ENCODE assay signal across 9 mouse cellular contexts in the genomic region with DNA sequence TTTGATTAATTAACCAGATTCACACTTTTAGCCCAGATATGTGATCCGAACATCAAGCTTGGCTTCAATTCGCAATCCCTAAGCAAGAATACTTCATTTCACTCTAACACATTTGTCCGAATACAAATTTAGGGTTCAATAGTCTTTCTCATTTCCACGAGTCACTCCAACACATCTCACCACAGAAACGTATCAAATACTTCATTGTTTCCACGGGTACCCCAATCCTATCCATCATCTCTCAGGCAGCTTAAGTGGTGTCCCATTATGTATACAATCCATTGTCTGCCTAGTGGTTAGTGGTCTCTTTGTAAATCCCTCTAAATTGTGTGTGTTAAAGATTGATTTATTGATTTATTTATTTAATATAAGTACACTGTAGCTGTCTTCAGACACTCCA. TPM values are rescaled to one million over a fixed set of nuclear protein-coding genes. Genes with fewer than 3 reads are reported as not detected.
DNase-seq lines count a peak whose midpoint lies in the region; ATAC-seq and TF ChIP-seq lines count a peak whose summit lies in the region.
"Had no signal": no experiment of that assay in that cellular context is flagged by ENCODE, and none has a peak within 500 bp of the region (broad histone marks: within the 10 kb centered on the region; RNA-seq: fewer than 3 reads in every experiment).

No protein-coding gene starts in this region.

- TF ChIP-seq EP300 in stomach, postnatal 0 days (optimal IDR thresholded peaks at IDR 0.05) = no peak

- TF ChIP-seq CTCF in cerebellum, adult 2 months (IDR thresholded peaks at IDR 0.05; ENCODE audit: borderline replicate concordance, insufficient read depth, low read depth, low read length) = no peak
- TF ChIP-seq CTCF in stomach, postnatal 0 days (IDR thresholded peaks at IDR 0.05; ENCODE audit: low read depth) = no peak

- H3K36me3 ChIP-seq in midbrain, embryonic 10.5 days = peaks cover 54% of the 10 kb centered on the region
- peaks cover 17% of the 10 kb centered on the region for H3K36me3 ChIP-seq in midbrain, embryonic 11.5 days (ENCODE audit: control insufficient read depth, insufficient read depth, low read length)
- peaks cover 43% of the 10 kb centered on the region for H3K36me3 ChIP-seq in limb, embryonic 13.5 days
- peaks cover 8% of the 10 kb centered on the region for H3K36me3 ChIP-seq in stomach, postnatal 0 days (ENCODE audit: control insufficient read depth, insufficient read depth, low read length)

- intact Hi-C loops in gastrocnemius, postnatal 36 days (cut with DNase I) = loop anchor here (10.0 kb wide), 1 partner anchor 170 kb away; a partner anchor contains a TSS

- no peak overlapping the region; the same call in 1 of the 2 replicates for H3K4me2 ChIP-seq in midbrain, embryonic 11.5 days
- H3K4me2 ChIP-seq in limb, embryonic 13.5 days (replicated peaks) = peak overlapping the region; percentile 73
- H3K4me2 ChIP-seq in stomach, postnatal 0 days (replicated peaks; ENCODE audit: low read depth) = no peak overlapping the region; the same call in 1 of the 2 replicates

- peak; percentile 8 for DNase-seq in cerebellum, adult 9-11 months
- no peak for DNase-seq in cerebellum, adult 2 months
- no peak for DNase-seq in midbrain, embryonic 10.5 days (ENCODE audit: low spot score)
- no peak for DNase-seq in midbrain, embryonic 11.5 days (ENCODE audit: low spot score, missing footprints)
- no peak for DNase-seq in stomach, postnatal 0 days (ENCODE audit: low spot score)
- no peak for DNase-seq in thymus, adult 18-20 months
- no peak for DNase-seq in gastrocnemius, postnatal 36 days
- DNase-seq: adrenal gland, postnatal 25 days had no signal

- no peaks in the 10 kb centered on the region for H3K27me3 ChIP-seq in cerebellum, adult 2 months (ENCODE audit: control insufficient read depth, insufficient read depth, low read length)
- H3K27me3 ChIP-seq in midbrain, embryonic 10.5 days (ENCODE audit: low read depth, poor library complexity, severe bottlenecking) = no peaks in the 10 kb centered on the region
- H3K27me3 ChIP-seq in midbrain, embryonic 11.5 days (ENCODE audit: control insufficient read depth, insufficient read depth, low read length) = no peaks in the 10 kb centered on the region
- H3K27me3 ChIP-seq in limb, embryonic 13.5 days = no peaks in the 10 kb centered on the region
- H3K27me3 ChIP-seq in stomach, postnatal 0 days (ENCODE audit: control insufficient read depth, insufficient read depth, low read length) = no peaks in the 10 kb centered on the region

- no peak overlapping the region for H3K27ac ChIP-seq in cerebellum, adult 2 months (ENCODE audit: insufficient read depth, low read length)
- H3K27ac ChIP-seq in midbrain, embryonic 10.5 days (replicated peaks) = no peak overlapping the region
- H3K27ac ChIP-seq in midbrain, embryonic 11.5 days (ENCODE audit: low read depth, low read length) = no peak overlapping the region
- H3K27ac ChIP-seq in limb, embryonic 13.5 days = no peak overlapping the region
- no peak overlapping the region for H3K27ac ChIP-seq in stomach, postnatal 0 days (replicated peaks)

- no peaks in the 10 kb centered on the region for H3K4me1 ChIP-seq in cerebellum, adult 2 months (ENCODE audit: control insufficient read depth, insufficient read depth, low read length)
- peaks cover 20% of the 10 kb centered on the region for H3K4me1 ChIP-seq in midbrain, embryonic 10.5 days
- H3K4me1 ChIP-seq in midbrain, embryonic 11.5 days (ENCODE audit: control insufficient read depth, insufficient read depth, low read length) = peaks cover 6% of the 10 kb centered on the region; the same call in 1 of the 2 replicates
- H3K4me1 ChIP-seq in limb, embryonic 13.5 days = peaks cover 17% of the 10 kb centered on the region
- no peaks in the 10 kb centered on the region for H3K4me1 ChIP-seq in stomach, postnatal 0 days (replicated peaks; ENCODE audit: control insufficient read depth, insufficient read depth)

- H3K4me3 ChIP-seq in cerebellum, adult 2 months (replicated peaks; ENCODE audit: insufficient read depth, low read depth, low read length) = no peak overlapping the region
- peak overlapping the region; percentile 74 for H3K4me3 ChIP-seq in midbrain, embryonic 10.5 days
- no peak overlapping the region for H3K4me3 ChIP-seq in midbrain, embryonic 11.5 days (ENCODE audit: low read depth, low read length)
- peak overlapping the region; percentile 92 for H3K4me3 ChIP-seq in limb, embryonic 13.5 days
- H3K4me3 ChIP-seq in stomach, postnatal 0 days (ENCODE audit: low read depth, low read length) = peak overlapping the region; percentile 85; the same call in 1 of the 2 replicates

- TF ChIP-seq POLR2A in cerebellum, adult 2 months (IDR thresholded peaks at IDR 0.05; ENCODE audit: borderline replicate concordance, insufficient read depth, low read length) = no peak

- H3K9me3 ChIP-seq in midbrain, embryonic 10.5 days (replicated peaks) = no peaks in the 10 kb centered on the region
- H3K9me3 ChIP-seq in midbrain, embryonic 11.5 days (ENCODE audit: control insufficient read depth, low read length) = no peaks in the 10 kb centered on the region
- no peaks in the 10 kb centered on the region for H3K9me3 ChIP-seq in limb, embryonic 13.5 days
- no peaks in the 10 kb centered on the region for H3K9me3 ChIP-seq in stomach, postnatal 0 days (ENCODE audit: control insufficient read depth, low read length)

- 87% methylated on average over 6 of the region's 6 CpGs for WGBS in cerebellum, adult 2 months
- 91% methylated on average over 6 of the region's 6 CpGs for WGBS in midbrain, embryonic 10.5 days
- WGBS in midbrain, embryonic 11.5 days = 87% methylated on average over 6 of the region's 6 CpGs
- 84% methylated on average over 6 of the region's 6 CpGs for WGBS in limb, embryonic 13.5 days
- 49% methylated on average over 6 of the region's 6 CpGs for WGBS in stomach, postnatal 0 days

- no peak for ATAC-seq in midbrain, embryonic 11.5 days (ENCODE audit: low FRiP score)
- ATAC-seq in limb, embryonic 13.5 days (ENCODE audit: low FRiP score, low read depth) = no peak
- ATAC-seq in stomach, postnatal 0 days (ENCODE audit: low FRiP score, low TSS enrichment) = no peak

- H3K9ac ChIP-seq in midbrain, embryonic 11.5 days (ENCODE audit: low read length) = no peak overlapping the region
- H3K9ac ChIP-seq in limb, embryonic 13.5 days = peak overlapping the region; percentile 98; the same call in 1 of the 2 replicates
- H3K9ac ChIP-seq in stomach, postnatal 0 days (ENCODE audit: low read length) = no peak overlapping the region

RNA-seq across cellular contexts. Expression of a gene that starts 1.1 kb away (rescaled TPM):
- 480 TPM in 2 replicates for polyA plus RNA-seq in cerebellum, adult 2 months (2012; rRNA removed)
- polyA plus RNA-seq in midbrain, embryonic 10.5 days (2016; fragmentation: Nextera tagmentation; extraction: Ambion mirVana) = 708 and 841 TPM in 2 replicates
- polyA plus RNA-seq in midbrain, embryonic 11.5 days (2014; fragmentation: Nextera tagmentation; extraction: Ambion mirVana) = 765 and 766 TPM in 2 replicates
- polyA plus RNA-seq in limb, embryonic 13.5 days (2015; fragmentation: Nextera tagmentation; extraction: Ambion mirVana) = 761 and 830 TPM in 2 replicates
- polyA plus RNA-seq in stomach, postnatal 0 days (2015; fragmentation: Nextera tagmentation; extraction: Ambion mirVana) = 609 and 626 TPM in 2 replicates
- 100 to 1,000 TPM; 207 to 275 TPM for total RNA-seq in gastrocnemius, postnatal 36 days (2021)

RNA-seq across cellular contexts. Expression of a gene that starts 27.0 kb away (rescaled TPM):
- 13.5 and 13.8 TPM in 2 replicates for polyA plus RNA-seq in cerebellum, adult 2 months (2012; rRNA removed)
- 25.5 and 25.7 TPM in 2 replicates for polyA plus RNA-seq in midbrain, embryonic 10.5 days (2016; fragmentation: Nextera tagmentation; extraction: Ambion mirVana)
- polyA plus RNA-seq in midbrain, embryonic 11.5 days (2014; fragmentation: Nextera tagmentation; extraction: Ambion mirVana) = 10.4 and 10.5 TPM in 2 replicates
- 7.3 and 9.7 TPM in 2 replicates for polyA plus RNA-seq in limb, embryonic 13.5 days (2015; fragmentation: Nextera tagmentation; extraction: Ambion mirVana)
- 10.1 and 11.7 TPM in 2 replicates for polyA plus RNA-seq in stomach, postnatal 0 days (2015; fragmentation: Nextera tagmentation; extraction: Ambion mirVana)
- 1 to 10 TPM in 1 of 2 experiments, under 1 TPM in 1; 0.69 to 1.6 TPM for total RNA-seq in gastrocnemius, postnatal 36 days (2021)

Comparison
In these comparisons a context has a peak if more than half of its experiments do, and no peak if none do; other contexts are left out.
1. H3K4me3 ChIP-seq: peak in midbrain, embryonic 10.5 days (single experiment), limb, embryonic 13.5 days (single experiment) and stomach, postnatal 0 days (single experiment); none in cerebellum, adult 2 months (single experiment) and midbrain, embryonic 11.5 days (single experiment).